Mouse (Mus musculus): Measurements from ENCODE around the gene Tcf7l2.
A peak's percentile ranks its signal among the peaks of the same experiment; 100 is the strongest.

The Tcf7l2 gene

DNA sequence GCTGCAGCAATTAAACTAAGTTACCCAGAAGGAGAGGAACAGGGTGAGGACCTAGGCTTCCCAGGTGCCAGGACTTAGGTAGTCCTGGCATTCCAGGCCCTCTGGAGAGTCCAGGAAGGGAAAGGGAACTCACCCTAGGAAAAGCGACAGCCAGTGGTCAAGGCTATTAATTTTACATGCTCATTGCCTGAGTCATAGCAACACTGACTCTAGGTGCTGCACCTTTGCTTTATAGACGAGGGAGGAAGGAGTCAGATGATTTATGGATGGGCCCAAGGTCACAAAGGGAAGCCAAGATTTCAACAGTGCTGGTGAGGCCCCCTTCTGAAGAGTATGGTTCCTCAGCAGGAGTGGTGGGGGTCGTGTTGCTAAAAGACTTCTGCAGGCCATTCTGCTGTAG lies 8.6 kb upstream of the Tcf7l2 start:
- DNase-seq = no peak

- DNase-seq = no peak
These were observed 5.6 kb upstream of the Tcf7l2 start for GRCm38 (mm10) chr19:55736016-55736415.

GRCm38 (mm10) chr19:55739713-55740112 lies 1.9 kb upstream of the Tcf7l2 start:
- DNase-seq = no peak

DNA sequence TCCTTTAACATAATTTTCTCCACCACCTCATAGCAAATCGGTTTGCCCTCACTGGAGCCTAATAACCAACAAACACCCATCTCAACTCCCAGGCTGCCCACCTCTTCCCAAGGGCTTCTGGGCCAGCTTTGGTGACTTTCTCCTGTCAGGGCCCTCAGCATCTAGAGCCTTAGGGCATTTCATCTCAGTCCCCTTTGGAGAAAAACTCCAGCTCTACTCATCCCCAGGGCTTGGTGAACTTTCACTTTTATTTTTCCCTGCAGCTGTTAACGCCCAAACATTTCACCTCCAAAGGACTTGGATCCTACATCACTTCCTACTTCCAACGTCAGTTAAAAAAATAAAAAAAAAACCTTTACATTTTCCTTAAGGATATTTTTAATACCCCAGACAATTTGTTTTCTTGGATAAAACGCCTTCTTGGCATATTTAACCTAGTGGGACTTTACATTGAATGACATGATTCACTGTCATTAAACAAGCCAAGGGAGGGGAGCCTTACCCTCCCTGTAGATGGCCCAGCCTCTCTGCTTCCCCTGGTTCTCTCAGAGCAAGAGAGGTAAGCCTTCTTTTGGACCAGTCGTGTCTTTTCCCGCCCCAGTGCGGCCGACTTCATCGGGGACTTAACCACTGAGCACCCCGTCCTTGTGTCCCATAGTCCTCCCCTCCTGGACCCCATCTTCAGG lies 724 bp upstream of the Tcf7l2 start:
- no peak for DNase-seq

- DNase-seq = peak; percentile 78
These were observed 873 bp downstream of the Tcf7l2 start for GRCm38 (mm10) chr19:55742386-55743000.

DNA sequence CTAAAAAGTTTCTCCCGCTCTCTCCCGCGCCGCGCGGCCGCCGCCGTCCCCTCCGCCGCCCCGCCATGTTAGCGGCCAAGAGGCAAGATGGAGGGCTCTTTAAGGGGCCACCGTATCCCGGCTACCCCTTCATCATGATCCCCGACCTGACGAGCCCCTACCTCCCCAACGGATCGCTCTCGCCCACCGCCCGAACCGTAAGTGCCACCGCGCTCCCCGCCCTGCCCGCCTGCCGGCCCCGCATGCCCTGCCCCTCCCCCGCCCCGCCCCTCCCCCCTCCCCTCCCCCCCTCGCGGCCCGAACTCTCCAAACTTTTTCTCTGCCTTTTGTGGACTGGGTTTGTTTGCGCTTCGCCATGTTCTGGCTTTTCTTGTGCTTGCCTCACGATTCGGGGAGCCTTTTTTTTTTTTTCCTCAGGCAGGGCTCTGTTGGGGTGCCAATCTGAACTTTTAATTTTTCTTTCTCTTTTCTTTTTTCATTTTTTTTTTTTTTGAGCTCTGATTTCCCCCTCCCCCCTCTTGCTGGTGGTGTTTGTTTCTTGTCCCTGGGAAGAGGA lies 1.5 kb downstream of the Tcf7l2 start:
- peak; percentile 77 for DNase-seq

- DNase-seq = peak; percentile 89
These were observed 2.2 kb downstream of the Tcf7l2 start for GRCm38 (mm10) chr19:55743557-55744441.

- peak; percentile 71 for DNase-seq
These were observed 3.1 kb downstream of the Tcf7l2 start for GRCm38 (mm10) chr19:55744576-55745191.

GRCm38 (mm10) chr19:55745192-55745578 lies 3.6 kb downstream of the Tcf7l2 start:
- DNase-seq = no peak

DNA sequence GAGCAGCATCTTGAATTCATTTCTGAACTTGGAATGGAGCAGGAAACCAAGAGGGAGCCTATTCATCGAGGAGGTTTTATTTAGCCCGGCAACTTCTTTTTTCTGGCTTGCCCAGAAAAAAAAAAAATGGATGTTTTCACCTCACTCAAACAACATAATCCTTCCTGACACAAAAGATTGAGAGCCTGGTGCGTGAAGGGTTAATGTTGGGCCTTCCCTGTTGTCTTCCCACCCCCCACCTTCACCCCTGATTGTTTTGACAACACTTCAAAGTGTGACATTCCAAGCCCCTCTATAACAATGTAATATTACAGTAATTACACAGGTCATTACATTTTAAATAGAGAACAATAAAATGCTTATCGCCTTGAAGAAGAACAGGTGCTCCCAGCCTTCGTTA lies 4.6 kb downstream of the Tcf7l2 start:
- DNase-seq = no peak

GRCm38 (mm10) chr19:55747237-55747925 lies 5.8 kb downstream of the Tcf7l2 start:
- DNase-seq = no peak

GRCm38 (mm10) chr19:55747926-55748291 lies 6.3 kb downstream of the Tcf7l2 start:
- DNase-seq = no peak

DNA sequence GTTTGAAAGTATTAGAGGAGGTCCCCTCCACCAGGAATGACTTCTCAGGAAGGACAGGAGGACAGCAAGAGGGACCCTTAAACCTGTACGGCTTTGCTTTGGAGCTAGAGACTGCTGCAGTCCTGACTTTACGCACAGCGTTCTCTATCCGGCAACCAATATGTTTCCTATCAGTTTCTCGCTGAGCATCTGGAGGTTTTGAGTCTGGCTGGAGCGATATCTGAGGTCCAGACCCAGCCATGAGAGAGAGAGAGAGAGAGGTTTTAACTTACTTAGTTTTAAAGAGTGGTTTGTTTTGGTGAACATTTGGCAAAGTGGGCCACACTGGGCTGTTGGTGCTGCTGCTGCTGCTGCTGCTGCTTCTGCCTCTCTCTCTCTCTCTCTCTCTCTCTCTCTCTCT lies 7.2 kb downstream of the Tcf7l2 start:
- DNase-seq = peak; percentile 61

DNA sequence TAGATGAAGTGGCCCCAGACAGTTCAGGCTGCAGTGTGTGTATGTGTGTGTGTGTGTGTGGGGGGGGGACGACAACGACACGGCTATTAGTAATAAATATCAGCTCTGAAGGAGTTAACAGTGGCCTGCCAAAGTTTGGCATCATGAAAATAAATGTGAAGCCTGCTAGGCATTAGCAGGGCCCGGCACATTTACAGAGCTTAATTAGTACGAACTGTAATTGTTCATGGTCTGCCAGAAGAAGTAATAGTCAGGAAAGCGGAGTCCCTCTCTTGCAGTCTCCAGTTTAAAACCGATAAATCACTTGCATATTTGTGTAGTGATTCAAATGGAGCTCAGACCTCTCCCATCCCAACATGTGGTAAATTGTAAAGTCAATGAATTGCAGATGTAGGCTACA lies 7.9 kb downstream of the Tcf7l2 start:
- peak; percentile 63 for DNase-seq

DNA sequence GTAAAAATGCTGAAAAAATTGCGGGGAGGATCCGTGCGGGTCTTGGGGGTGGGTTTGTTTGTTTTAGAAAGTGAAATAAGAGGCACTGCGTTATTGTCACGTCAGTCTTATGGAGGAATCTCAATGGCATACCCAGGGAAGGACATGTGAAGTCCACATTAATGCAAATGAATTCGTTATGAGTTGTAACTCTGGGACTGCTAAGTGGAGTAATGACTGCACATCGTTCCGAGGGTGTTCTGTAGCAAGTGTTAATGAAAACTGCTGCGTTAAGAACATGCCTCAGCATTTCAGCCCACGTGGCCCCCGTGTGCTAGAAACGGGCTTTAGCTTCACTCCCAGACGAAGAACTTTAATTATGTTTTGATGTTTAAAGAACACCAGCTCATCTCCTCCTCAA lies 8.4 kb downstream of the Tcf7l2 start:
- DNase-seq = no peak

- DNase-seq = no peak
These were observed 8.8 kb downstream of the Tcf7l2 start for GRCm38 (mm10) chr19:55750465-55750864.

DNA sequence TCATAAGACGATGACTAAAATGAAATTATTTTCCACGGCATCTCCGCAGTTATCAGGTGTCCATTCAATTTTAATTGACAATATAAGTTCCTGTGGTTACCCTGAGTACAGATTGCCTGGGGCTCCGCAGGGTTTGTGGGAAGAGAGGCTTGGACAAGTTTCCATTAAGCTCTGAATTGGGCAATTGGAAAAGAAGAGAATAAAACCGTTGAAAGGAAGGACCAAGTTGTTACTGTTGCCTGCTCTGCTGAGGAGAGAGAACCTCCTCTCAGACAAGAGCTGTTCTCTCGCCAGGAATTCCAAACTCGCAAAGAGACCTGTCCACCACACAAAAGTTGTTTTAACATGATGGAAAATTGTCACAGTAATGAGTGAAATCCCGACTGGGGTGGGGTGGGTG lies 11.2 kb downstream of the Tcf7l2 start:
- DNase-seq = no peak

GRCm38 (mm10) chr19:55754303-55754702 lies 12.7 kb downstream of the Tcf7l2 start:
- DNase-seq = no peak

- no peak for DNase-seq
These were observed 13.8 kb downstream of the Tcf7l2 start for GRCm38 (mm10) chr19:55755462-55755861.

DNA sequence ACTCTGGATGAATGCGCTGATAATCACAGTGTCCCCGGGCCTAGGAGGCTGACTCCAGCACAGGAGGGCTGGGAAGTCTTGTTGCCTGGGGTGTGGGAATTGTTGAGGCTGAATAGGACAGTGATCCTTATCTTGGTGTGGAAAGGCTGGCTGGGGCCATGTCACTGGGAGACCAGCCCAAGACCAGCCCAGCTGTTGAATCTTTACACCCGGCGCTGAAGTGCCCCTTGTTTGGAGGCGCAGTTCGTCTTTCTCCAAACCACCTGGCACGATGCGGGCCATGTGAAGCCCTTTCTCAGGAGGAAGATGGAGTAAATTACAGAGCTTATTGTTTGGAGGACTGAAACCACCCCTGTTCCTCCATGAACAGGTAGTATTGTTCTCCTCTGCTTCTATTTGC lies 15.1 kb downstream of the Tcf7l2 start:
- DNase-seq = no peak

- DNase-seq = no peak
These were observed 15.8 kb downstream of the Tcf7l2 start for GRCm38 (mm10) chr19:55757403-55757802.

- no peak for DNase-seq
These were observed 16.5 kb downstream of the Tcf7l2 start for GRCm38 (mm10) chr19:55758158-55758557.

DNA sequence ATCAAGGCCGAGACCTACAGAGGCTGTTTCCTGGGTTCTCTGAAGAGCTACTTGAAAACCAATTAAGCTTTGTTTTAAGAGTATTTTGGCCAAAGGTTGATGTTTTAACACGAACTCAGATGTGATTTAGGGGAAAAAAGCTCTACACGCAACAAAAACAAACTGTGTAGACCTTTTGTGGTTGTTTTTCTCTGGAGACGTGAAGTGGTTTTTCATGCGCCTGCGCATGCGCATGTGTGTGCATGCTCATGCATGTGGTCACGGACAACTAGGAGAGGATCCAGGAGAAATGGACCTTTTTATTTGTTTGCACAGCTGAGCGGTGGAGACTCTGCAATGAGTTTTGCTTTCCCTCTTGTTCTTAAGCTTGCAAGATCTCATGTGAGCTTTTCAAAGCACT lies 17.4 kb downstream of the Tcf7l2 start:
- no peak for DNase-seq
